Mouse (Mus musculus): ENCODE measurements around the gene Zfpl1. TPM values are rescaled to one million over a fixed set of nuclear protein-coding genes. Genes with fewer than 3 reads are reported as not detected.
"Not testable (repeated sequence)": the region's sequence is repeated elsewhere in the genome, so short reads cannot be mapped to it uniquely, and the experiment has no call there.

Zfpl1 gene
- total RNA-seq, 2 experiments from 2014 or later, result 29.8 to 34.1 TPM

- DNase-seq (ENCODE audit: low spot score in 2 of 2), result no peak
Observed at GRCm38 (mm10) chr19:6061641-6062302, 23.0 kb downstream of the Zfpl1 start.

- peak; percentile 86 to 87 for DNase-seq (ENCODE audit: low spot score in 2 of 2)
Observed at GRCm38 (mm10) chr19:6061021-6061533, 23.7 kb downstream of the Zfpl1 start, which contains the start of gene Znhit2. Gene Znhit2 (plus strand): TSS chr19:6061192.

- peak in 1 of 2 experiments; percentile 18 for DNase-seq (ENCODE audit: low spot score in 2 of 2)
Observed at GRCm38 (mm10) chr19:6058966-6059365, 25.8 kb downstream of the Zfpl1 start.

GRCm38 (mm10) chr19:6058513-6058912, 26.2 kb downstream of the Zfpl1 start:
- DNase-seq (ENCODE audit: low spot score in 2 of 2), result peak in 1 of 2 experiments; percentile 15

GRCm38 (mm10) chr19:6057313-6058096, 27.3 kb downstream of the Zfpl1 start, which contains the start of the genes Mrpl49 and Fau:
Gene Mrpl49 (minus strand): TSS chr19:6057785.
Gene Fau (plus strand): TSS chr19:6057844.
- peak; percentile 98 to 99 for DNase-seq (ENCODE audit: low spot score in 2 of 2)

- peak in 1 of 2 experiments; percentile 17 for DNase-seq (ENCODE audit: low spot score in 2 of 2)
Observed at GRCm38 (mm10) chr19:6056696-6057095, 28.1 kb downstream of the Zfpl1 start.

GRCm38 (mm10) chr19:6054296-6054695, 30.5 kb downstream of the Zfpl1 start:
- no peak for DNase-seq (ENCODE audit: low spot score in 2 of 2)

- DNase-seq (ENCODE audit: low spot score in 2 of 2), result no peak
Observed at GRCm38 (mm10) chr19:6052516-6052915, 32.2 kb downstream of the Zfpl1 start.

GRCm38 (mm10) chr19:6048681-6049410, 35.9 kb downstream of the Zfpl1 start:
- no peak for DNase-seq (ENCODE audit: low spot score in 2 of 2)

GRCm38 (mm10) chr19:6047899-6048166, 36.9 kb downstream of the Zfpl1 start:
- no peak for DNase-seq (ENCODE audit: low spot score in 2 of 2)

GRCm38 (mm10) chr19:6047154-6047898, 37.4 kb downstream of the Zfpl1 start:
- no peak for DNase-seq (ENCODE audit: low spot score in 2 of 2)

GRCm38 (mm10) chr19:6046294-6047153, 38.2 kb downstream of the Zfpl1 start, which contains the start of gene Syvn1:
Gene Syvn1 (plus strand): TSS chr19:6046576.
- peak; percentile 87 to 92 for DNase-seq (ENCODE audit: low spot score in 2 of 2)

- no peak for DNase-seq (ENCODE audit: low spot score in 2 of 2)
Observed at GRCm38 (mm10) chr19:6045366-6046293, 39.1 kb downstream of the Zfpl1 start.

GRCm38 (mm10) chr19:6044102-6044501, 40.7 kb downstream of the Zfpl1 start:
- DNase-seq (ENCODE audit: low spot score in 2 of 2), result not testable (repeated sequence)

GRCm38 (mm10) chr19:6042293-6042692, 42.5 kb downstream of the Zfpl1 start:
- DNase-seq (ENCODE audit: low spot score in 2 of 2), result no peak

- DNase-seq (ENCODE audit: low spot score in 2 of 2), result no peak
Observed at GRCm38 (mm10) chr19:6040002-6040401, 44.8 kb downstream of the Zfpl1 start.

- no peak for DNase-seq (ENCODE audit: low spot score in 2 of 2)
Observed at GRCm38 (mm10) chr19:6038326-6038725, 46.4 kb downstream of the Zfpl1 start.

GRCm38 (mm10) chr19:6037695-6038094, 47.1 kb downstream of the Zfpl1 start:
- DNase-seq (ENCODE audit: low spot score in 2 of 2), result no peak

All from adrenal gland, adult 18-20 months (tissue).